Mouse (Mus musculus): ENCODE measurements around the gene Slc12a6.
"Not testable (repeated sequence)": the region's sequence is repeated elsewhere in the genome, so short reads cannot be mapped to it uniquely, and the experiment has no call there.

DNA sequence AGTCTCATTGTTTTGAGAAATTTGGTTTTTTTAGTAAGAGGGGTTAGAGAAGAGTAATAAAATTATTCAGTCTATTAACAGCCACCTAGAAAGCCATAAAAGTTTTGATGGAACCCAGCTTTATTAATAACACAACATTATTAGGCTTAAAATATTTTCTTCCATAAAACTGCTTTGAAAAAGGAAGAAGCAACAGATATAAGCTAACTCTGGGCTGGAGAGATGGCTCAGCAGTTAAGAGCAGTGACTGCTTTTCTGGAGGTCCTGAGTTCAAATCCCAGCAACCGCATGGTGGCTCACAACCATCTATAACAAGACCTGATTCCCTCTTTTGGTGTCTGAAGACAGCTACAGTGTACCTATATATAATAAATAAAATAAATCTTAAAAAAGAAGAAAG, 20.4 kb downstream of the Slc12a6 start:
- not testable (repeated sequence) for TF ChIP-seq CTCF (IDR thresholded peaks at IDR 0.05; ENCODE audit: borderline replicate concordance, insufficient read depth, low read depth, low read length); POLR2A (IDR thresholded peaks at IDR 0.05; ENCODE audit: borderline replicate concordance, insufficient read depth, low read length)
